Mouse (Mus musculus): ENCODE measurements at regions not wholly inside any gene's neighbourhood (a gene's known extent, or its start where the extent isn't known, plus 50 kb on each side); places are given as distances from the start of the nearest gene placed in this dataset.
A peak's percentile ranks its signal among the peaks of the same experiment; 100 is the strongest.

GRCm38 (mm10) chr4:12657820-12658219 lies 486.0 kb upstream of the Fam92a start:
- no peaks in the 10 kb centered on the region for H3K27me3 ChIP-seq
- no peaks in the 10 kb centered on the region for H3K4me1 ChIP-seq (replicated peaks)
- ATAC-seq (replicated peaks; ENCODE audit: insufficient number of reproducible peaks, insufficient read depth, low FRiP score, low read depth): no peak
- 92% methylated on average over 1 of the region's 1 CpGs for WGBS
- H3K27ac ChIP-seq: no peak overlapping the region
- no peak overlapping the region for H3K9ac ChIP-seq
- H3K4me3 ChIP-seq: no peak overlapping the region
- no peaks in the 10 kb centered on the region for H3K36me3 ChIP-seq
- no peak overlapping the region for H3K4me2 ChIP-seq
- H3K9me3 ChIP-seq (replicated peaks): no peaks in the 10 kb centered on the region

GRCm38 (mm10) chr4:12656924-12657603 lies 485.2 kb upstream of the Fam92a start:
- H3K4me2 ChIP-seq: no peak overlapping the region
- H3K4me3 ChIP-seq: no peak overlapping the region
- no peaks in the 10 kb centered on the region for H3K27me3 ChIP-seq
- H3K36me3 ChIP-seq: no peaks in the 10 kb centered on the region
- no peaks in the 10 kb centered on the region for H3K4me1 ChIP-seq (replicated peaks)
- 79% methylated on average over 6 of the region's 6 CpGs for WGBS
- H3K27ac ChIP-seq: no peak overlapping the region
- ATAC-seq (replicated peaks; ENCODE audit: insufficient number of reproducible peaks, insufficient read depth, low FRiP score, low read depth): no peak
- no peaks in the 10 kb centered on the region for H3K9me3 ChIP-seq (replicated peaks)
- no peak overlapping the region for H3K9ac ChIP-seq

GRCm38 (mm10) chr4:12655457-12656228 lies 483.8 kb upstream of the Fam92a start:
- Histone ChIP-seq H3K4me3 (peak overlapping the region; percentile 33), H3K27ac (no peak overlapping the region), H3K4me1 (replicated peaks) (no peaks in the 10 kb centered on the region), H3K36me3 (no peaks in the 10 kb centered on the region), H3K27me3 (no peaks in the 10 kb centered on the region), H3K9ac (no peak overlapping the region), H3K9me3 (replicated peaks) (no peaks in the 10 kb centered on the region), H3K4me2 (peak overlapping the region; percentile 52)
- ATAC-seq (replicated peaks; ENCODE audit: insufficient number of reproducible peaks, insufficient read depth, low FRiP score, low read depth): no peak
- 39% methylated on average over 13 of the region's 13 CpGs for WGBS

- Histone ChIP-seq H3K4me1 (replicated peaks) (no peaks in the 10 kb centered on the region), H3K4me3 (peak overlapping the region; percentile 33), H3K27ac (no peak overlapping the region), H3K9ac (no peak overlapping the region), H3K9me3 (replicated peaks) (no peaks in the 10 kb centered on the region), H3K4me2 (peak overlapping the region; percentile 52), H3K27me3 (no peaks in the 10 kb centered on the region), H3K36me3 (no peaks in the 10 kb centered on the region)
- ATAC-seq (replicated peaks; ENCODE audit: insufficient number of reproducible peaks, insufficient read depth, low FRiP score, low read depth): no peak
- 55% methylated on average over 12 of the region's 12 CpGs for WGBS
Measured at GRCm38 (mm10) chr4:12654568-12655456, 483.0 kb upstream of the Fam92a start.

- no peak overlapping the region for H3K4me2 ChIP-seq
- no peaks in the 10 kb centered on the region for H3K9me3 ChIP-seq (replicated peaks)
- no peaks in the 10 kb centered on the region for H3K27me3 ChIP-seq
- no peaks in the 10 kb centered on the region for H3K36me3 ChIP-seq
- WGBS: 10% methylated on average over 3 of the region's 3 CpGs
- no peak overlapping the region for H3K4me3 ChIP-seq
- H3K27ac ChIP-seq: no peak overlapping the region
- H3K4me1 ChIP-seq (replicated peaks): no peaks in the 10 kb centered on the region; the same call in 1 of the 2 replicates
- no peak overlapping the region for H3K9ac ChIP-seq
- no peak; the same call in 1 of the 2 replicates for ATAC-seq (replicated peaks; ENCODE audit: insufficient number of reproducible peaks, insufficient read depth, low FRiP score, low read depth)
Measured at GRCm38 (mm10) chr4:12647732-12648131, 475.9 kb upstream of the Fam92a start.

- H3K9ac ChIP-seq: no peak overlapping the region
- H3K4me3 ChIP-seq: no peak overlapping the region
- WGBS: 36% methylated on average over 4 of the region's 4 CpGs
- no peak overlapping the region for H3K27ac ChIP-seq
- H3K4me2 ChIP-seq: no peak overlapping the region
- no peaks in the 10 kb centered on the region for H3K27me3 ChIP-seq
- no peaks in the 10 kb centered on the region for H3K36me3 ChIP-seq
- ATAC-seq (replicated peaks; ENCODE audit: insufficient number of reproducible peaks, insufficient read depth, low FRiP score, low read depth): no peak
- no peaks in the 10 kb centered on the region; the same call in 1 of the 2 replicates for H3K4me1 ChIP-seq (replicated peaks)
- no peaks in the 10 kb centered on the region for H3K9me3 ChIP-seq (replicated peaks)
Measured at GRCm38 (mm10) chr4:12642525-12642928, 470.7 kb upstream of the Fam92a start.

GRCm38 (mm10) chr4:12629375-12629821 lies 457.6 kb upstream of the Fam92a start:
- Histone ChIP-seq H3K27me3 (no peaks in the 10 kb centered on the region), H3K4me1 (replicated peaks) (no peaks in the 10 kb centered on the region), H3K36me3 (no peaks in the 10 kb centered on the region), H3K27ac (no peak overlapping the region), H3K4me2 (no peak overlapping the region), H3K4me3 (no peak overlapping the region), H3K9ac (no peak overlapping the region), H3K9me3 (replicated peaks) (no peaks in the 10 kb centered on the region)
- ATAC-seq (replicated peaks; ENCODE audit: insufficient number of reproducible peaks, insufficient read depth, low FRiP score, low read depth): no peak
- 68% methylated on average over 2 of the region's 2 CpGs for WGBS

GRCm38 (mm10) chr4:12628702-12629374 lies 457.0 kb upstream of the Fam92a start:
- no peak overlapping the region for H3K27ac ChIP-seq
- no peaks in the 10 kb centered on the region for H3K4me1 ChIP-seq (replicated peaks)
- H3K36me3 ChIP-seq: no peaks in the 10 kb centered on the region
- no peak overlapping the region for H3K9ac ChIP-seq
- no peak for ATAC-seq (replicated peaks; ENCODE audit: insufficient number of reproducible peaks, insufficient read depth, low FRiP score, low read depth)
- no peak overlapping the region for H3K4me2 ChIP-seq
- no peaks in the 10 kb centered on the region for H3K27me3 ChIP-seq
- WGBS: 67% methylated on average over 5 of the region's 5 CpGs
- no peaks in the 10 kb centered on the region for H3K9me3 ChIP-seq (replicated peaks)
- H3K4me3 ChIP-seq: no peak overlapping the region

- Histone ChIP-seq H3K27me3 (no peaks in the 10 kb centered on the region), H3K9ac (no peak overlapping the region), H3K4me1 (replicated peaks) (no peaks in the 10 kb centered on the region), H3K36me3 (no peaks in the 10 kb centered on the region), H3K4me3 (no peak overlapping the region), H3K27ac (no peak overlapping the region), H3K4me2 (no peak overlapping the region), H3K9me3 (replicated peaks) (no peaks in the 10 kb centered on the region)
- no peak for ATAC-seq (replicated peaks; ENCODE audit: insufficient number of reproducible peaks, insufficient read depth, low FRiP score, low read depth)
- 70% methylated on average over 5 of the region's 5 CpGs for WGBS
Measured at GRCm38 (mm10) chr4:12627158-12627871, 455.5 kb upstream of the Fam92a start.

GRCm38 (mm10) chr4:12620756-12621270 lies 449.0 kb upstream of the Fam92a start:
- Histone ChIP-seq H3K36me3 (no peaks in the 10 kb centered on the region), H3K27me3 (no peaks in the 10 kb centered on the region), H3K4me2 (no peak overlapping the region), H3K9ac (no peak overlapping the region), H3K4me3 (no peak overlapping the region), H3K9me3 (replicated peaks) (no peaks in the 10 kb centered on the region), H3K27ac (no peak overlapping the region), H3K4me1 (replicated peaks) (no peaks in the 10 kb centered on the region)
- no peak for ATAC-seq (replicated peaks; ENCODE audit: insufficient number of reproducible peaks, insufficient read depth, low FRiP score, low read depth)
- 78% methylated on average over 4 of the region's 4 CpGs for WGBS
